Mouse (Mus musculus) neutrophil, adult 5-6 weeks (primary cell): Measurements from ENCODE around the gene Hibch. TPM values are rescaled to one million over a fixed set of nuclear protein-coding genes. Genes with fewer than 3 reads are reported as not detected.

ENCODE experiments used
- ATAC-seq: fragments of 151-379, 151-347 bp; 2 replicates; pipeline ENCODE4 v1.8.0; 2017; ENCODE audit warnings: mild to moderate bottlenecking, moderate TSS enrichment; ENCODE audit not compliant: insufficient number of reproducible peaks, poor library complexity, low FRiP score, severe bottlenecking; ENCODE audit errors: extremely low read depth
- total RNA-seq: library from RNA; stranded (forward); fragments of 200-1000 nt; gene quantifications from 2 replicates; pipeline ENCODE4 v1.2.3, GENCODE M21; 2017

The Hibch gene
- total RNA-seq, 1 experiment from 2014 or later, result 29.4 TPM

DNA sequence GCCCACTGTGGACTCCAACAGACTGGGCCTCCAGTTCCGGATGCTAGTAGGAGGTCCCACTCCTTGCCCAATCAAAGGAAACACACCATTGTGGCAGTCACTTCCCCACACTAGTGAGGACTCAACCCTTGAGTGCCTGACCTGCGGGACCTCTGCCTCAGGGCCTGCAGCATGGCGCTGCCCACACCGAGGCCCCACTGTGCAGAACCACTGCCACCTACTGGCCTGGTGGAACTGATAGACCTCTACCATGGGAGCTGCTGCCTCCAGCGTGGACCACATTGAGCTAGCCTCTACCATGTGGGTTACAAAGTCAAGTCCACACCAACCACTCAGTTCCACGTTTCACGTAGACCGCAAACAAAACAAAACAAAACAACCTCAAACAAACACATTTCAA, 119.9 kb downstream of the Hibch start:
- ATAC-seq, result peak; percentile 26; the same call in 1 of the 2 replicates

Other genes with a start within 250 kb of the Hibch start
- gene Nemp2, start 214.2 kb upstream of the Hibch start, total RNA-seq, result 47.9 and 56.1 TPM in 2 replicates
- gene Mfsd6, start 117.5 kb upstream of the Hibch start, total RNA-seq, result 70.3 and 73.9 TPM in 2 replicates
- gene Inpp1, start 27.2 kb upstream of the Hibch start, total RNA-seq, result 57.5 and 61.9 TPM in 2 replicates
- 0.74 and 0.81 TPM in 2 replicates for gene 1700019D03Rik, start 175.2 kb downstream of the Hibch start, total RNA-seq
- not detected in 2 replicates for gene Mstn, start 216.7 kb downstream of the Hibch start, total RNA-seq